Mouse (Mus musculus) mouse trophoblast stem cell (cell line): ENCODE data around the gene Kmt2d.

Source experiments
- in situ Hi-C, 2 experiments: fragments of 300-500 bp; cut with MseI, MboI; formaldehyde crosslinking; loops; 2 replicates in 1 of 2; 3 replicates in 1 of 2; pipeline ENCODE4 v1.15.1; 2025

Gene Kmt2d

GRCm38 (mm10) chr15:98887526-98887925, 16.5 kb upstream of the Kmt2d start:
- in situ Hi-C loops: no loop called here

GRCm38 (mm10) chr15:98886667-98887387, 15.8 kb upstream of the Kmt2d start:
- in situ Hi-C loops: no loop called here

DNA sequence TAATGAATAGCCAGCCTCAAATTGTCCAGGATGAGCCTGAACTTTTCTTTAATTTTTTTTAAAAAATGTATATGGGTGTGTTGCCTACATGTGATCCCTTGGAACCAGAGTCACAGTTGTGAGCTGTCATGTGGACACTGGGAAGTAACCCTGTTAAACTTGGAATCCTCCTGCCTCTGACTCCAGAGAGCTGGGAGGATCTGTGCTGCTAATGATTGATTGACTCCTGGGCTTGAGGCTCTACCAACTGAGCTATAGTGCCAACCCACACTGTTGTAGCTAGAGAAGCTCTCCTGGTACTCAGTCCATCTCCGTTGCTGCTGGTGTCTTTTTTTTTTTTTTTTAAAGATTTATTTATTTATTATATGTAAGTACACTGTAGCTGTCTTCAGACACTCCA, 13.1 kb upstream of the Kmt2d start:
- in situ Hi-C loops: no loop called here

DNA sequence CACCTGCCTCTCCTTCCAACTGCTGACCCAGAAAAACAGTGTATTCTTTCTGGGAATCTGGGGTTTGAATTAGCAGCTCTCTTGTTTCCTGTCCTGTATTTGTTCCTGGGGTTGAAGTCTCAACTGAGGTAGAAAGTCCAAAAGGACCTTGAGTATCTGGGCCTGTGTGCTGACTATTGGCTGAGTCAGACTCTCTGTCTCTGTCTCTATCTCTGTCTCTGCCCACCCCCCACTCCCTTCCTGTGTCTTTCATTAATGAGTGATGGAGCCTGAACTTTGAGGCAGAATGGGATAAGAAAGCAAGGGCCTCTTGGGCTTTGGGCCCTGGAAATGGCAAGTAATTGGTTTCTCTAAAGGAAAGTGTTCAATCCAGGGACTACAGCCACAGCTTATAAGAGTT, 12.7 kb upstream of the Kmt2d start:
- in situ Hi-C loops: no loop called here

DNA sequence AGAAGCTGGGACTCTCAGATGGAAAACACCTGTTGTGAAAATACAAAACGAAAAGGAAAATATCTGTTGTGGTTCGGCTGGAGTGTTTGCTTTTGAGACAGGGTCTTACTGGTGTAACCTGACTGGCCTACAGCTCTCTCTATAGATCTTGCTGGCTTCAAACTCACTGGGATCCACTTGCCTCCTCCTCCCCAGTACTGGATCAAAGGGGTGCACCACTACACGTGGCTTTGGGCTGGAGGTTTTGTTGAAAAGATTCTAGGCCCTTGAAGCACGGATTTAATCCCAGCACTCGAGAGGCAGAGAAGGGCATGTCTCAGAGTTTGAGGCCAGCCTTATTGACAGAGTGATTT, 10.6 kb upstream of the Kmt2d start:
- in situ Hi-C loops: no loop called here

- in situ Hi-C loops: no loop called here
Measured at GRCm38 (mm10) chr15:98880978-98881655, 10.1 kb upstream of the Kmt2d start.

DNA sequence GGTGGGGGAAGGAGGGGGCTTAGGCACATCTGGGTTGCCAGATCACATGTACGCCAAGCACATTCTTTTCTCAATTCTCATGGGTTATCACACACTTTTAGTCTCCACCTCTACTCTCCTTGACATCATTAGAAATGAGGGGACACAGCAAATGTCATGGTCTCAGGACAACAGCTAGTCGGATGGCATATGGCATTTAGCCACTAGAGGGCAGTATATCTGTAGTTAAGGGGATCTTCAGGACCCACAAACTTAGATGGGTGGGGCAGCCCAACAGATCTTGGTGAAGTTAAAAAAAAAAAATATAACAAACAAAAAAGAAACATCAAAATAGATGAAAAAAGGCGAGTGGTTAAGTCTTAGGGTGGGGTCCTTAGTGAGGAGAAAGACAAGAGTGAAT, 6.3 kb upstream of the Kmt2d start:
- in situ Hi-C loops: no loop called here

- in situ Hi-C loops: no loop called here
Measured at GRCm38 (mm10) chr15:98871916-98872888, 1.2 kb upstream of the Kmt2d start.

GRCm38 (mm10) chr15:98870179-98871069, 580 bp downstream of the Kmt2d start:
- in situ Hi-C loops: no loop called here

- in situ Hi-C loops: no loop called here
Measured at GRCm38 (mm10) chr15:98869342-98870178, 1.4 kb downstream of the Kmt2d start.

DNA sequence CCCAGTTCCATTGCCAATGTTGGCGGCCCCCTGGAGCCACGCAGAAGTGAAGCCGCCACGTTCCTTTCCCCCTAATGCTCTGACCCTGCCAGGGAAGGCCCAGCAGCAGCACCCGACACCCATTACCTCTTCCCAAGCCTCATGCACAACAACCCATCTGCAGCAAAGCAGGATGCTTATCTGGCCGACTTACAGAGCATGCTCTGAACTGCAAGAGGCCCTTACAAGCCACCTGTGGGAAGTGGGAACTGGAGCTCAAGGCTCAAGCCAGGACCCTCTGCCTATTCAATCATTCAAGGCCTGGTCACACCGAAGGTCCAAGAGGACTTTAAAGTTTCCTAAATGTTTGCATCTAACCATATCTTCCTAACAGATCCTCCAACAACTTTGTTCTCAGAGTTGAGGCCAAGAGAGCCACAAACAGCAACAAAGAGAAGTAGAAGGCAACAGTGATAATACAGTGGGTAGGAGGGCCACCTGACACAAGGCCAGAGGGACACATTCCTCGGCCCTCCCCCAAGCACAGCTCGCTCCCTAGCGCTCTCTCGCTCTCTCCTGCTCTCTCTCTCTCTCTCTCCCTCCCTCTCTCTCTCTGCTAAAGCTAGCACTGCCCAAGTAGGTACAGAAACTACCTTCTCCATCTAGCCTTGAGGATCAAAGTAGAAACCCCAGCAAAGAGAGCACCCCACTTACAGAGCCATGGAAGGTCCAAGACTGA, 2.5 kb downstream of the Kmt2d start:
- in situ Hi-C loops: no loop called here

DNA sequence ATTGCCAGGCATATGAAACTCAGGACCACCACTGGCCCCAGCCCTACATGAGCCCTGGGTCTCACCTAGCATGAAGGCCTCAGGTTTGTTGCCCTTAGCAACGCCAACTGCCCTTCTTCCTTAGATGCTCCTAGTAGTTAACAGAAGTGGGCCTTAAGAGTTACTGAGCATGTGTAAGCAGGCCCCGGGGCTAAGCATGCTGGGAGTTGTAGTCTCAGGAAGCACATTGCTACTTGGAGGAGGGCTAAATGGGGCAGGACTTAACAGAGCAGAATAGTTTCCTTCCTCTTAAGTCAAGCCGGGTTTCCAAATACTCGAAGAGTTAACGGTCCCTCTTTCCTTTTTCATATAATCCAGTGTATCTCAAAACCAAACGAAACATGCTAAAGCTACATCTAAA, 3.7 kb downstream of the Kmt2d start:
- in situ Hi-C loops: no loop called here

- in situ Hi-C loops: no loop called here
Measured at GRCm38 (mm10) chr15:98866501-98866900, 4.5 kb downstream of the Kmt2d start.

GRCm38 (mm10) chr15:98865771-98866170, 5.2 kb downstream of the Kmt2d start:
- in situ Hi-C loops: no loop called here

- in situ Hi-C loops: no loop called here
Measured at GRCm38 (mm10) chr15:98864951-98865350, 6.1 kb downstream of the Kmt2d start.

DNA sequence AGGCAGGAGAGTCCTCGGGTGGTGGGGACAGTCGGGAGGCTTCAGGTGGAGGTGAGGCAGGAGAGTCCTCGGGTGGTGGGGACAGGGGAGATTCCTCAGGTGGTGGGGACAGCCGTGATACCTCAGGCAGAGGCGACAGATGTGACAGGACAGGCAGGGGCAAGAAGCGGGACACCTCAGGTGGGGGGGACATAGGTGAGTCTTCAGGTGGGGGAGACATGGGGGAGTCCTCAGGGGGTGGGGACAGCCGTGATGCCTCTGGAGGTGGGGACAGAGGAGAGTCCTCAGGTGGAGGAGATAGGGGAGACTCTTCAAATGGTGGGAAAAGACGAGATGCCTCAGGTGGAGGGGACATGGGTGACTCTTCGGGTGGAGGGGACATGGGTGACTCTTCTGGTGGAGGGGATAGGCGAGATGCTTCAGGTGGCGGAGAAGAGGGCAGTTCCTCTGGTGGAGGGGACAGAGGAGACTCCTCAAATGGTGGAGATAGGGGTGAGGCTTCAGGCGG, 7.5 kb downstream of the Kmt2d start:
- in situ Hi-C loops: no loop called here

GRCm38 (mm10) chr15:98861701-98862410, 9.1 kb downstream of the Kmt2d start:
- in situ Hi-C loops: no loop called here

- in situ Hi-C loops: no loop called here
Measured at GRCm38 (mm10) chr15:98860921-98861320, 10.1 kb downstream of the Kmt2d start.
